Mouse (Mus musculus) megakaryocyte-erythroid progenitor cell, adult 5-6 weeks (primary cell): ENCODE measurements around the gene Hoxd12. TPM values are rescaled to one million over a fixed set of nuclear protein-coding genes. Genes with fewer than 3 reads are reported as not detected.

Experiments
- ATAC-seq: replicated peaks from 2 replicates; pipeline ENCODE4 v1.8.0; 2016; ENCODE audit warnings: mild to moderate bottlenecking, inconsistent platforms; ENCODE audit not compliant: severe bottlenecking, poor library complexity, low FRiP score, low TSS enrichment
- total RNA-seq, 2 experiments: library from RNA; stranded (forward) in 1 of 2; stranded (reverse) in 1 of 2; fragments of 200-1000, 215-1000 nt in 1 of 2; fragments of >200 nt in 1 of 2; fragmentation: Nextera tagmentation in 1 of 2; gene quantifications; 2 replicates each; pipeline ENCODE4 v1.2.3; 2014 to 2017

The Hoxd12 gene
- total RNA-seq, 2 experiments from 2014 or later, result not detected

DNA sequence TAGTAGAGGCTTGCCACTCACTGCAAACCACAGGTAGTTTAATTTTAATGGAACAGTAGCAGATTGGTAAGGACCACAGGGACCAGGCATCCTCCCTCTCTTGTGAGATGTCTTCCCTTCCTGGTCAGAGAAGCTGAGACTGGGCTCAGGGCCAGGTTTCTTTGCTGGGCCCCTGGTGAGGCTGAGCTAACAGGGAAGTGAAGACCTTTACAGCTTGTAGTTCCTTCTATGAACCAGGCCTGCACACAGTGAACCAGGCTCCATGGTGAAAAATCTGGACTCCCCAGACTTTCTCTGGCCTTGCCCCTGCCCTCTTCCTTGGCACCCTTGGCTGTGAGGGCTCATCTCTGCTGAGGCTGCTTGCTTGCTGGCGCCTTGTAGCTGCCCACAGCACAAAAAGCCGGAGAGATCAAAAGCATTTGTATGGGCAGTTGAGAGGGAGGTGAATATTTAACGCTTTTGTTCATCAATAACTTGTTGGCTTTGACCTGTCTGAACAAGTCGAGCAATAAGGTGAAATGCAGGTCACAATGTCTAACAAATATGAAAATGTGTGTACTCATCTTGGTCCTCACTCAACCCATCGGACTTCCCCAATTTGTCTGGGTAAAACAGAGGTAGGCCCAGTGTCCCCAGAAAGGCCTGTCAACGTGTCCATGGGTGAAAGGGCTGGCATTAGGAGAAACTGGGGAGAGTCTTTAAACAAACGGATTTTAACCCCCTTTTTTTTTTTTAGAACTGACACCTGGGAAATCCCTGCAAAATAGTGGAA is 49.6 kb downstream of the Hoxd12 start:
- ATAC-seq, result no peak

DNA sequence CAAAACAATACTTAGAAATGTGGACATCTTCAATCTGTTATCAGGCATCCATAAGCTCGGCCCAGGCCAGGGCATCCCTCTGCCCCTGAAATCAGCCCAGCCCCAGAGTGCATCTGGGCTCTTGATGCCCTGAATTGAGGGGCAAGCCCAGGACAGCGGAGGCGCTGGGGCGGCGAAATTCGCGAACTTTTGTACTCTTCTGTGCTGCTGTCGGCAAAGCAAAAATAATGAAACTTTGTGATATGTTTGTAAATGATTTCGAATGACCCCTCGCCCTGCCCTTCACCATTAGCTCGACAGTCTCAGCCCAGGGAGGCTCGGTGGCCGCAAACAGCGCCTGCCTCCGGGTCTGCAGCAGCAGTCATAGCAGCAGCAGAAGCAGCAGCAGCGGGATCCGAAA is 50.4 kb downstream of the Hoxd12 start:
- no peak for ATAC-seq

DNA sequence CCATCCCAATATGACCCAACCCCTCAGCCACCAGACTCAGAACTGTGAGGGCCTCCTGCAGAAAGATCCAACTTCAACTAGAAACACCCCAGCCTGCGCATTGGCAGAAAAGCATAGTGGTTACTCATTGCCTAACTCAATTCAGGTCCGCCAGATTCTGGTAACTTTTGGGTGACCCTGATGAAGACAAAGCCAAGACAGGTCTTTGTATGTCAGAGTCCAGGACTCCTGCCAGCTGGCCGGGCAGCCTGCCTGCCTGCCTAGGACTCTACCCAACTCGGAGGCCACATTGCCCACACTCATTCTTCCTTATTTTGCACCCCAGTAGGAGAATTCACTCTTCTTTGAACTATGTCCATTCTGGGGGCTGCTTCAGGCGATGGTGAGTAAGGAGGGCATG is 51.7 kb downstream of the Hoxd12 start, which contains the start of gene Gm28230:
TSS of gene Gm28230 (plus strand) at position 178 of the 400 bp plus-strand sequence.
- no peak for ATAC-seq

DNA sequence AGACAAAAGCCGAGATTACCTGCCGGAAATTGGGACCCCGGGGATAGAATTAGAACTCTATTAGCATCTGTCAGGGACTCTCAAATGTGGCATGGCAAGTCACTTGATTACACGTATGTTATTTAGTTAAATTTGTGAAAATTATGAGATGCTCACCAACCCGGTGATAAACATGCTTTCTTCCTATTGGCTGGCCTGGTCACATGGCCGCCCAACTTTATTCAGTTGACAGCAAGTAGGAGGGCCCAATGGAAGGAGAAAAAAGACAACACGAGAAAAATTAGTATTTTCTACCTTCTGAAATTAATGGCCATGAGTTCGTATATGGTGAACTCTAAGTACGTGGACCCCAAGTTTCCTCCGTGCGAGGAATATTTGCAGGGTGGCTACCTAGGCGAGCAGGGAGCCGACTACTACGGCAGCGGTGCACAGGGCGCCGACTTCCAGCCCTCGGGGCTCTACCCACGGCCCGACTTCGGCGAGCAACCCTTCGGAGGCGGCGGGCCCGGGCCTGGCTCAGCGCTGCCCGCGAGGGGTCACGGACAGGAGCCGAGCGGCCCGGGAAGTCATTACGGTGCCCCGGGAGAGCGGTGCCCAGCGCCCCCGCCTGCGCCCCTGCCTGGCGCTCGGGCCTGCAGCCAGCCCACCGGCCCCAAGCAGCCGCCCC is 52.3 kb downstream of the Hoxd12 start:
- ATAC-seq, result no peak

Other genes starting within 250 kb of the Hoxd12 start
- gene Lnpk, start 95.6 kb upstream of the Hoxd12 start, total RNA-seq (2014; fragmentation: Nextera tagmentation), result 35.0 and 44.4 TPM in 2 replicates
- 50.0 and 56.6 TPM in 2 replicates for gene Lnpk, start 95.6 kb upstream of the Hoxd12 start, total RNA-seq (2017)
- not detected in 2 replicates for gene Evx2, start 15.5 kb upstream of the Hoxd12 start, total RNA-seq (2014; fragmentation: Nextera tagmentation)
- gene Evx2, start 15.5 kb upstream of the Hoxd12 start, total RNA-seq (2017), result not detected in 2 replicates
- not detected in 2 replicates for gene Hoxd13, start 6.7 kb upstream of the Hoxd12 start, total RNA-seq (2014; fragmentation: Nextera tagmentation)
- gene Hoxd13, start 6.7 kb upstream of the Hoxd12 start, total RNA-seq (2017), result not detected in 2 replicates
- not detected in 2 replicates for gene Hoxd11, start 4.5 kb downstream of the Hoxd12 start, total RNA-seq (2014; fragmentation: Nextera tagmentation)
- not detected in 2 replicates for gene Hoxd11, start 4.5 kb downstream of the Hoxd12 start, total RNA-seq (2017)
- gene Hoxd10, start 16.9 kb downstream of the Hoxd12 start, total RNA-seq (2014; fragmentation: Nextera tagmentation), result not detected in 2 replicates
- gene Hoxd10, start 16.9 kb downstream of the Hoxd12 start, total RNA-seq (2017), result 0.65 TPM in 1 of 2 replicates, not detected in the other
- gene Hoxd9, start 22.7 kb downstream of the Hoxd12 start, total RNA-seq (2014; fragmentation: Nextera tagmentation), result not detected in 2 replicates
- not detected in 2 replicates for gene Hoxd9, start 22.7 kb downstream of the Hoxd12 start, total RNA-seq (2017)
- not detected in 2 replicates for gene Hoxd8, start 29.6 kb downstream of the Hoxd12 start, total RNA-seq (2014; fragmentation: Nextera tagmentation)
- gene Hoxd8, start 29.6 kb downstream of the Hoxd12 start, total RNA-seq (2017), result not detected in 2 replicates
- not detected in 2 replicates for gene Hoxd3, start 36.9 kb downstream of the Hoxd12 start, total RNA-seq (2014; fragmentation: Nextera tagmentation)
- gene Hoxd3, start 36.9 kb downstream of the Hoxd12 start, total RNA-seq (2017), result not detected in 2 replicates
- not detected in 2 replicates for gene Hoxd4, start 36.9 kb downstream of the Hoxd12 start, total RNA-seq (2014; fragmentation: Nextera tagmentation)
- not detected in 2 replicates for gene Hoxd4, start 36.9 kb downstream of the Hoxd12 start, total RNA-seq (2017)
- gene Gm28230, start 51.7 kb downstream of the Hoxd12 start, total RNA-seq (2014; fragmentation: Nextera tagmentation), result not detected in 2 replicates
- gene Gm28230, start 51.7 kb downstream of the Hoxd12 start, total RNA-seq (2017), result not detected in 2 replicates
- gene Hoxd1, start 88.0 kb downstream of the Hoxd12 start, total RNA-seq (2014; fragmentation: Nextera tagmentation), result not detected in 2 replicates
- not detected in 2 replicates for gene Hoxd1, start 88.0 kb downstream of the Hoxd12 start, total RNA-seq (2017)
- gene Mtx2, start 150.8 kb downstream of the Hoxd12 start, total RNA-seq (2014; fragmentation: Nextera tagmentation), result 71.8 and 72.1 TPM in 2 replicates
- 50.6 and 51.1 TPM in 2 replicates for gene Mtx2, start 150.8 kb downstream of the Hoxd12 start, total RNA-seq (2017)